Mouse (Mus musculus) urinary bladder, postnatal 10 days (tissue): ENCODE measurements around the gene Amelx.

Experiments used
- DNase-seq: peaks from one replicate; pipeline ENCODE4 v3.0.0; 2022; ENCODE audit warnings: low spot score

Amelx gene

GRCm38 (mm10) chrX:169187100-169187499 is at the start of gene Amelx:
Gene Amelx (minus strand): TSS chrX:169187200.
- no peak for DNase-seq

DNA sequence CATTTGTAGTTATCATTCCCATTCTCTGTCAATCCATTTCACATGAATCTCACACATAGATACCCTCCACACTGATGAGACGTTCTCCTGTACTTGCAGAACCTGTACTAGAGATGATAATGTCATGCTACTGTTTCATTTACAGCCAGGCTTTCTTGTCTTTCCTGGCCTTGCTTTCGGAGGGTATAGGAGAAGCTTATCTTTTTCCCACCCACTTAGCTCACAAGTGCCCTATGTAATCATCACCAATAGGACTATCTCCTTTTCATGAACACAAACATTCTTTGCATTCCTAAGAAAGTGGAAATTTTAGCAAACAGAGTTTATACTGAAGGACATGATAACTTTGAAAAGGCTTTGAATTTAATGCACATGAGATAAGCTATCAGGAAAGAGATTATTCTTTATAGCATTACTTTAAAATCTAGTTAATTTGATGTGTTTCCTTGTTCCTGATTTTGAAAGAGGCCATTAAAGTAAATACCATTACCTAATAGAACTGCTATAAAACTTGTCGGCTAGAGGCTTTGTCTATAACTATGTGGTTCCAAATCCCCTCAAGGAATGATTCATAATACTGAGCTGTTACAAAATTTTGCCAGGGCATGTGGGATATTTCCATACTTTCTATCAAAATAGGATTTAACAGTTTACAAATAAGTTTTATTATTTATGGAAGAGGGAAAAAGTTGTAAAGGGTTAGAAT is 35.5 kb upstream of the Amelx start:
- DNase-seq, result no peak

DNA sequence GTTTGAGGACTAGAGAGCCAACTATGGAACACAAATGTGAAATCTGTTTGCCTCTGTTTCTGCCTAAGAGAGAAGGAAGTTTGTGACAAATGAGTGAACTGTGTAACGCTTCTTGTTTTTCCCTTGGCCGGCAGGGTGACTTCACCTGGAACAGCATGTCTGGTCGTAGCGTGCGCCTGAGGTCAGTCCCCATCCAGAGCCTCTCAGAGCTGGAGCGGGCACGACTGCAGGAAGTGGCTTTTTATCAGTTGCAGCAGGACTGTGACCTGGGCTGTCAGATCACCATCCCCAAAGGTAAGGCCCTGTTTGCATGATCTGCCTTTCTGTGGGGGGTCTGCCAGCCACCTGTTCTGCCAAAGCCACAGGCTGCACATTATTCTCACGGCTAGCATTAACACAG is 33.1 kb upstream of the Amelx start:
- DNase-seq, result no peak

DNA sequence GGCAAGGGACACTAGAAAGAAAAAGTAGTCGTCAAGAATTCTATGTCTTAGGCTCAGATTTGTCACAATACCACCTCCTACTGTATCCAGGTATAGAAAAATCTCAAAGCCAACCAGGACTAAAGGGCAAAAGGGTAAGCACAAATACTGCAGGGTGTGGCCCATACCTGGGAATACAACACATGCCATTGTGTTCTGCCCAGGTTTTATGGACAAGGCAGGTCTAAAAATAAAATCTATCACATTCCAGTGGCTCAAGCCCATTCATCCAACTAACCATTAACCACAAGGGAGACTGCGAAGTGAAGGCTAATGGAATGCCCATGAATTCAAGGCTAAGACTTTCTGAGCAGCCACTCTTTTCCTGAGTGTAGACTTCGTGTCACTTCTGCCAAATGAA is 23.0 kb upstream of the Amelx start:
- DNase-seq, result no peak

DNA sequence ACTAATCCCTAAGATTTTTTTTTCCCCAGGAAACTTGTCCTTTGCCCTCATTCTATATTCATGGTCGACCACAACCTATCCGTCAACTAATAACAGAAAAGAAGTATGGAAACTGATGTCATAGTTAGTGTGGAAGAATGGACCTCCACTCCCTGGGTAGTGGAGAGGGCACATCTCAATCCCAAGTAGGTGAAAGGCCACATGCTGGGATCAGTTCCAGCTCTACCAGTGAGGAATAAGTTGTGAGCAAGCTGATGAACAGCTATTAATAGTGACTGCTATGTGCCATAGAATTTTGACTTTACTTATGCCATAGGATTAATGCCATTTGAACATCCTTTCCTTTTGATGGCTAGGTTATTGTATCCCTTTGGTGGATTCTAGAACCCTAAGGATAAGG is 8.4 kb downstream of the Amelx start:
- no peak for DNase-seq

DNA sequence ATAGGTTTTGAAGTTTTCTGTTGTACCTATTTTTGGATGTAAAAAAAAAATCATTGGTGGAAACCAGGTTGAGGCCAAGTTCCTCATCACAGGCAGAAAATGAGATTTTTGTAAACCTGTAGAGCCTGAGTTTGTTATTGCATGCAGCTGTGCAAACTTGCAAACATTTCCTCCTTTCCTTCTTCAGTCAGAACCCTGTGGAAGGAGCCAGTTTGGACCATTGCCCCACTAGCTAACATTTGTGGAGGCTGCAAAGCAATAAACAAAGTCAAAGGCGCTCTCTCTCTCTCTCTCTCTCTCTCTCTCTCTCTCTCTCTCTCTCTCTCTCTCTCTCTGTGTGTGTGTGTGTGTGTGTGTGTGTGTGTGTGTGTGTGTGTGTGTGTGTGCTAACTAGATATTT is 13.2 kb downstream of the Amelx start:
- no peak for DNase-seq

DNA sequence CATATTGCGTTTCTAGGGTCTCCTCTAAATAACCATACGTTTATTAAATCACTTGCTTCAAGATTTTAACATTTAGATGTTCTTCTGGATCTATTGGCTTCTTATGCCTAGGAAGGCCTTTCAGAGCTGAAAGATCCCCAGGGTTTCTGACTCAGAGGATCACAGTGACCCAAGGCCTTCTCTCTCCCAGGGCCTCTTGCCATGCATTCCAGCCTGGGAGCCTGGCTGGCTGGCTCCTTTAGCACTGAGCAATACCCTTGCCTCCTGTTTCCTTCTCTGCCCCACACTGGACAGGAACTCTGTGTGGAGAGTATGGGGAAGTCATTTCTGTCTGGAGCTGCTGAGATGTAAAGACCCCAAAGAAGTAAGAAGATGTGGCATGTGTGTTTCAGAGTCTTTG is 16.0 kb downstream of the Amelx start:
- no peak for DNase-seq

GRCm38 (mm10) chrX:169158385-169158784 is 28.6 kb downstream of the Amelx start:
- DNase-seq, result no peak

- DNase-seq, result no peak
These were observed 33.2 kb downstream of the Amelx start for GRCm38 (mm10) chrX:169153805-169154204.

- no peak for DNase-seq
These were observed 46.5 kb downstream of the Amelx start for GRCm38 (mm10) chrX:169140467-169140866.

DNA sequence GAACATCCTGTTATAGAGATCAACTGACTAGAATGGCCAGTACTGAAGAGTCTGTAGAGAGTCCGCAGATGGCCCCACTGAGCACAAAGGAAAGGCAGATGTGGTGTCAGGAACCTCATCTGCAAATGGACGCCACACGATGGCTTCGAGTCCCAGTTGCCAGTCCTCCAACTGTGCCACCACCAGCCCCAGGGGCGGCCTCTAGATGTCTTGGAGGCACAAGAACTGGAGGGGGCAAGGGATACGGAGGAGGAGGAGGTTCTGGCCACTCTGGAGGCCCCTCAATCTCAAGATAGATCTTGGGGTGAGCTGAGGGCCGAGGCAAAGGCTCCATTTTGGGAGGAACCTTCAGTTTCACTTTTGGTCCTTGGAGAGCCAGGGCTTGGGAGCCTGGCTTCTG is 47.2 kb downstream of the Amelx start:
- DNase-seq, result no peak
